Mouse (Mus musculus): Measurements from ENCODE around the gene Sema3b. TPM values are rescaled to one million over a fixed set of nuclear protein-coding genes. Genes with fewer than 3 reads are reported as not detected.

Gene Sema3b
- polyA plus RNA-seq, 1 experiment, result not detected

- Histone ChIP-seq H3K4me3 (ENCODE audit: insufficient read depth, low read length) (peak overlapping the region; percentile 55; the same call in 1 of the 2 replicates), H3K27ac (ENCODE audit: insufficient read depth, low read depth, low read length) (no peak overlapping the region), H3K4me1 (ENCODE audit: control insufficient read depth, insufficient read depth, low read length) (peaks cover 17% of the 10 kb centered on the region)
- TF ChIP-seq CTCF (IDR thresholded peaks at IDR 0.05; ENCODE audit: low read depth, low read length) (no peak), POLR2A (IDR thresholded peaks at IDR 0.05; ENCODE audit: borderline replicate concordance, low read depth, low read length) (no peak)
These were observed 22.5 kb downstream of the Sema3b start for GRCm38 (mm10) chr9:107586504-107586903.

GRCm38 (mm10) chr9:107583174-107583573 lies 25.9 kb downstream of the Sema3b start:
- peaks cover 21% of the 10 kb centered on the region for H3K4me1 ChIP-seq (ENCODE audit: control insufficient read depth, insufficient read depth, low read length)
- H3K4me3 ChIP-seq (ENCODE audit: insufficient read depth, low read length), result no peak overlapping the region
- TF ChIP-seq CTCF (IDR thresholded peaks at IDR 0.05; ENCODE audit: low read depth, low read length), result no peak
- TF ChIP-seq POLR2A (IDR thresholded peaks at IDR 0.05; ENCODE audit: borderline replicate concordance, low read depth, low read length), result no peak
- no peak overlapping the region for H3K27ac ChIP-seq (ENCODE audit: insufficient read depth, low read depth, low read length)

- no peak for TF ChIP-seq POLR2A (IDR thresholded peaks at IDR 0.05; ENCODE audit: borderline replicate concordance, low read depth, low read length)
- no peak for TF ChIP-seq CTCF (IDR thresholded peaks at IDR 0.05; ENCODE audit: low read depth, low read length)
- Histone ChIP-seq H3K4me1 (ENCODE audit: control insufficient read depth, insufficient read depth, low read length) (peaks cover 21% of the 10 kb centered on the region), H3K27ac (ENCODE audit: insufficient read depth, low read depth, low read length) (no peak overlapping the region)
These were observed 26.4 kb downstream of the Sema3b start for GRCm38 (mm10) chr9:107582509-107583062.

GRCm38 (mm10) chr9:107581584-107581983 lies 27.4 kb downstream of the Sema3b start:
- H3K4me3 ChIP-seq (ENCODE audit: insufficient read depth, low read length), result peak overlapping the region; percentile 69
- H3K4me1 ChIP-seq (ENCODE audit: control insufficient read depth, insufficient read depth, low read length), result peaks cover 19% of the 10 kb centered on the region
- H3K27ac ChIP-seq (ENCODE audit: insufficient read depth, low read depth, low read length), result peak overlapping the region; percentile 84; the same call in 1 of the 2 replicates
- no peak for TF ChIP-seq CTCF (IDR thresholded peaks at IDR 0.05; ENCODE audit: low read depth, low read length)
- no peak for TF ChIP-seq POLR2A (IDR thresholded peaks at IDR 0.05; ENCODE audit: borderline replicate concordance, low read depth, low read length)

More at GRCm38 (mm10) chr9:107582509-107583062, 26.4 kb downstream of the Sema3b start:
- H3K4me3 ChIP-seq (ENCODE audit: insufficient read depth, low read length), result no peak overlapping the region

DNA sequence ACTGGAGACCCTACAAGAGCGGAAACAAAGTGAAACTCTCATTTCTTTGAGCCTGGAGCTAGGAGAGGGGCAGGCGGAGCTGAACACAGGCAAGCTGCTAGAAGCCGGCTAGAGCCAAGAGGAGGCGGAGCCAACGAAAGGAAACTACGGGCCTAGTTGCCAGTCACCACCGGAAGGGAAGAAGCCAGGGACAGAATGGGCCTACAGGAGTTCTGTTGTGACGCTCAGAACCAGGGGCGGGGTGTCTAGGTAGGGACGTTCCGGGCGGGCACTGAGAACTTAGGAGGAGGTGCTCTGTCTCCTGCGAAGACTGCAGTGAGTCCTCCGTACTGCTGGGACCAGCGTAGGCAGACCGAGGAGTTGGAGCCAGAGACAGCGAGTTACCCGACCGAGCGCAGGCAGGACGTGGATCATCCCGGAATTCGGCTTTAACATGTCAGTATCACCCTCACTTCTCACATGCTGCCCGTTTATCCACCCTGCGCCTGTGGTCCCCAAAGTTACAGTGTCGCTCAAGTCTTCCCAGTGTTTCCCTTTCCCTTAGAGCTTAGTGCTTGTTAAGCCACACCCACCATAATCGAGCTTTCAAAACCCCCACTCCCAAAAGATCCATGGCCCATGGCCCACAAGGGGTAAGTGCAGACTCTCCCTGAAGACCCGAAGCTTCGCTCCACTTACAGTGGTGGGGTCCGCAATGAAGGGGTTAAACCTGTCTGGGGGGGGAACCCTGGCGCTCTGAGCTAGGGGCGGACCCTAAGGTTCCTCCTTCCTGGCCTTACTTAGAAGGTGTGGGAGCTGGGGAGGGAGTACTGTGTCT lies 28.3 kb downstream of the Sema3b start, which contains the start of gene Hyal3:
Hyal3 (plus strand) TSS at position 318 of the 817 bp plus-strand sequence.
- Histone ChIP-seq H3K4me1 (ENCODE audit: control insufficient read depth, insufficient read depth, low read length) (peaks cover 17% of the 10 kb centered on the region), H3K4me3 (ENCODE audit: insufficient read depth, low read length) (peak within 1 kb of the TSS; percentile 69), H3K27ac (ENCODE audit: insufficient read depth, low read depth, low read length) (peak within 1 kb of the TSS; percentile 84)
- 0 out of 2 replicates have a peak, but pooled peaks have one; percentile 75 for TF ChIP-seq POLR2A (IDR thresholded peaks at IDR 0.05; ENCODE audit: borderline replicate concordance, low read depth, low read length)
- TF ChIP-seq CTCF (IDR thresholded peaks at IDR 0.05; ENCODE audit: low read depth, low read length), result 0 out of 2 replicates have a peak, but pooled peaks have one; percentile 8

DNA sequence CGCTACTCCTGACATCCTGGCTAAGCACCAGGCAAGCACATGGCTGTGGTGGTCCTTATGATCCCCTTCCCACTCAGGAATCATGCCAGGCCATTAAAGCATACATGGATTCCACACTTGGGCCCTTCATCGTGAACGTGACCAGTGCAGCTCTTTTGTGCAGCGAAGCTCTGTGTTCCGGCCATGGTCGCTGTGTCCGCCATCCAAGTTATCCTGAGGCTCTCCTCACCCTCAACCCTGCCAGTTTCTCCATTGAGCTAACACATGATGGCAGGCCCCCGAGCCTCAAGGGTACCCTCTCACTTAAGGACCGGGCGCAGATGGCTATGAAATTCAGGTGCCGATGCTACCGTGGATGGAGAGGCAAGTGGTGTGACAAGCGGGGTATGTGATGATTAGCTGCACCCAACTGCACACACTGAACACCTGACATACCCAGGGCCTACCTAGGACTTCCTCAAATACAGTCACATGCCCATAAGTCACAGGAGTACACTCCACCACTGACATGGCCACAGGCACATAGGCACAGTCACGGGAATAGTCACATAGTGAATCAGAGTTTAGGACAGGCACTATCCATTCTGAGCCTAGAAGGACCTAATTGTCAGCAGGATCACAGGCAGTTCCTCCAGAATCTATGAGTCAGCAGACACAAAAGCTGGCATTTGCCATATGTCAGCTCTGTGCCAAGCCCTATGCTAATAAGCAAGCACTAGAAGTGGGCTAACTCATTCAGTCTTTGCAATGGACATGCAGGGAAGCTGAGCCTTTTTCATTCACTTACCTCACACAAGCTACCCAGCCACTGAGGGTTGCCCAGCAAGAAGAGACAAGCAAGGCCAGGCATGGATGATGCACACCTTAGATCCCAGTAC lies 29.8 kb downstream of the Sema3b start:
- peak overlapping the region; percentile 84 for H3K27ac ChIP-seq (ENCODE audit: insufficient read depth, low read depth, low read length)

DNA sequence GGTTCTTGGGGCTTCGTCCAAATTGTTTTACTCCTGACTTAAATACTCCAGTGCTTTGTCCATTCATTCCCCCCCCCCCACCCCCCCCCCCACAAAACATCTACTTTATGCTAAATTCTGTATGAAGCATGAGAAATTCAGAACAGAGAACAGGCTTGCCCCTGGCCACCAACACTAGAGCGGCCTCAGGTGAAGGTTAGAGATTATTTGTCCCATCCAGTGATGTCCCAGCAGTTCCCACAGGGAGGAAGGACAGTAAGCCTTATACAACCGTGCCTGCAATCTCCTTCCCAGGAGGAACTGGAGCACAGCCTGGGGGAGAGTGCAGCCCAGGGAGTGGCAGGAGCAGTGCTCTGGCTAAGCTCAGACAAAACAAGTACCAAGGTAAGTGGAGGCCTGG lies 30.4 kb downstream of the Sema3b start, which contains the start of gene Naa80:
Naa80 (plus strand) TSS at position 301 of the 400 bp plus-strand sequence.
- peak within 1 kb of the TSS; percentile 84 for H3K27ac ChIP-seq (ENCODE audit: insufficient read depth, low read depth, low read length)
- peaks cover 29% of the 10 kb centered on the region for H3K4me1 ChIP-seq (ENCODE audit: control insufficient read depth, insufficient read depth, low read length)
- H3K4me3 ChIP-seq (ENCODE audit: insufficient read depth, low read length), result peak within 1 kb of the TSS; percentile 2; the same call in 1 of the 2 replicates
- TF ChIP-seq CTCF (IDR thresholded peaks at IDR 0.05; ENCODE audit: low read depth, low read length), result no peak
- TF ChIP-seq POLR2A (IDR thresholded peaks at IDR 0.05; ENCODE audit: borderline replicate concordance, low read depth, low read length), result no peak

More for the DNA sequence above, 29.8 kb downstream of the Sema3b start:
- Histone ChIP-seq H3K4me3 (ENCODE audit: insufficient read depth, low read length) (peak overlapping the region; percentile 2; the same call in 1 of the 2 replicates), H3K4me1 (ENCODE audit: control insufficient read depth, insufficient read depth, low read length) (peaks cover 25% of the 10 kb centered on the region)
- no peak for TF ChIP-seq CTCF (IDR thresholded peaks at IDR 0.05; ENCODE audit: low read depth, low read length)
- no peak for TF ChIP-seq POLR2A (IDR thresholded peaks at IDR 0.05; ENCODE audit: borderline replicate concordance, low read depth, low read length)

DNA sequence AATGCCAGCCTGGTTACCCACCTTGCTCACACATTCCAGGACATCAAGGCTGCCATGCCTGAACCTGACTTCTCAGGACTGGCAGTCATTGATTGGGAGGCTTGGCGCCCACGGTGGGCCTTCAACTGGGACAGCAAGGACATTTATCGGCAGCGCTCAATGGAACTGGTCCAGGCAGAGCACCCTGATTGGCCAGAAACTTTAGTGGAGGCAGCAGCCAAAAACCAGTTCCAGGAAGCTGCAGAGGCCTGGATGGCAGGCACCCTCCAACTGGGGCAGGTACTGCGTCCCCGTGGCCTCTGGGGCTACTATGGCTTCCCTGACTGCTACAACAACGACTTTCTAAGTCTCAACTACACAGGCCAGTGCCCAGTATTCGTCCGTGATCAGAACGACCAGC lies 31.2 kb downstream of the Sema3b start:
- TF ChIP-seq CTCF (IDR thresholded peaks at IDR 0.05; ENCODE audit: low read depth, low read length), result no peak
- TF ChIP-seq POLR2A (IDR thresholded peaks at IDR 0.05; ENCODE audit: borderline replicate concordance, low read depth, low read length), result no peak
- Histone ChIP-seq H3K27ac (ENCODE audit: insufficient read depth, low read depth, low read length) (no peak overlapping the region), H3K4me1 (ENCODE audit: control insufficient read depth, insufficient read depth, low read length) (peaks cover 34% of the 10 kb centered on the region), H3K4me3 (ENCODE audit: insufficient read depth, low read length) (no peak overlapping the region)
